Mouse (Mus musculus): Measurements from ENCODE around the gene Ccdc12.

DNA sequence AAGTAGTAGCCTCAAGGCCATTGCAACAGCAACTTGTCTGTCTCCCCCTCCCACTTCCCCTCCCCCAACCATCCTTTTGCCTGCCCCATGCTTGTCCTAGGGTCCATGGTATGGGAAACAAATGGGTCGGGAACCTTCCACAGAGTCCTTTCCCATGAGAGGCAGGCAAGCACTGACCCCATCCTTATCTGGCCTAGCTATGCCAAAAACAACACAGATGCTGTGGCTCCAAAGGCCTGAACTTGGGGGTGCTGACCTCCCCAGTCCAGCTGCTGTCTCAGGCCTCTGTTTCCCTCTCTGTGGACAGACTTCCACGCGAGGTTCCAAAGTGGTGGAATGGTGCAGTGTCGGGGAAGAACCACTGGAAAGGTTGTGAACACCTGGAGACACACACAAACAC is 97.5 kb downstream of the Ccdc12 start:
- TF ChIP-seq GATA1 (IDR thresholded peaks at IDR 0.05; ENCODE audit: low read length) (no peak), TAL1 (IDR thresholded peaks at IDR 0.05; ENCODE audit: low read length) (no peak)

Data from erythroblast, embryonic 14.5 days (primary cell).